Mouse (Mus musculus): ENCODE measurements around the gene Nhlrc3. TPM values are rescaled to one million over a fixed set of nuclear protein-coding genes. Genes with fewer than 3 reads are reported as not detected.

The Nhlrc3 gene
- total RNA-seq (2021) = 10 to 100 TPM in 1 of 2 experiments, 1 to 10 TPM in 1; 9.9 to 10.5 TPM

GRCm38 (mm10) chr3:53463046-53463764, at the start of gene Nhlrc3, which contains the start of gene Proser1:
Gene Nhlrc3 (minus strand): TSS chr3:53463332.
Gene Proser1 (plus strand): TSS chr3:53463666.
- intact Hi-C loops (cut with DNase I) = no loop called here
- DNase-seq (ENCODE audit: extremely low spot score in 1 of 2, low spot score in 2 of 2) = peak; percentile 93 to 97

GRCm38 (mm10) chr3:53502428-53502827, 39.3 kb upstream of the Nhlrc3 start:
- no peak for DNase-seq (ENCODE audit: extremely low spot score in 1 of 2, low spot score in 2 of 2)
- intact Hi-C loops (cut with DNase I) = no loop called here

- intact Hi-C loops (cut with DNase I) = no loop called here
- DNase-seq (ENCODE audit: extremely low spot score in 1 of 2, low spot score in 2 of 2) = no peak
Measured at GRCm38 (mm10) chr3:53498351-53498905, 35.3 kb upstream of the Nhlrc3 start.

GRCm38 (mm10) chr3:53488353-53488752, 25.2 kb upstream of the Nhlrc3 start, which contains the start of gene Stoml3:
Gene Stoml3 (plus strand): TSS chr3:53488653.
- intact Hi-C loops (cut with DNase I) = no loop called here
- no peak for DNase-seq (ENCODE audit: extremely low spot score in 1 of 2, low spot score in 2 of 2)

GRCm38 (mm10) chr3:53486996-53487576, 24.0 kb upstream of the Nhlrc3 start:
- no peak for DNase-seq (ENCODE audit: extremely low spot score in 1 of 2, low spot score in 2 of 2)
- intact Hi-C loops (cut with DNase I) = no loop called here

- DNase-seq (ENCODE audit: extremely low spot score in 1 of 2, low spot score in 2 of 2) = no peak
- intact Hi-C loops (cut with DNase I) = no loop called here
Measured at GRCm38 (mm10) chr3:53486561-53486960, 23.4 kb upstream of the Nhlrc3 start.

GRCm38 (mm10) chr3:53483414-53484059, 20.4 kb upstream of the Nhlrc3 start:
- DNase-seq (ENCODE audit: extremely low spot score in 1 of 2, low spot score in 2 of 2) = no peak
- intact Hi-C loops (cut with DNase I) = no loop called here

- DNase-seq (ENCODE audit: extremely low spot score in 1 of 2, low spot score in 2 of 2) = no peak
- intact Hi-C loops (cut with DNase I) = no loop called here
Measured at GRCm38 (mm10) chr3:53478419-53479046, 15.4 kb upstream of the Nhlrc3 start.

- intact Hi-C loops (cut with DNase I) = no loop called here
- peak in 1 of 2 experiments; percentile 39 for DNase-seq (ENCODE audit: extremely low spot score in 1 of 2, low spot score in 2 of 2)
Measured at GRCm38 (mm10) chr3:53477468-53477867, 14.3 kb upstream of the Nhlrc3 start.

- peak in 1 of 2 experiments; percentile 50 for DNase-seq (ENCODE audit: extremely low spot score in 1 of 2, low spot score in 2 of 2)
- intact Hi-C loops (cut with DNase I) = no loop called here
Measured at GRCm38 (mm10) chr3:53475889-53476288, 12.8 kb upstream of the Nhlrc3 start.

GRCm38 (mm10) chr3:53474179-53474578, 11.0 kb upstream of the Nhlrc3 start:
- intact Hi-C loops (cut with DNase I) = no loop called here
- DNase-seq (ENCODE audit: extremely low spot score in 1 of 2, low spot score in 2 of 2) = no peak

- intact Hi-C loops (cut with DNase I) = no loop called here
- no peak for DNase-seq (ENCODE audit: extremely low spot score in 1 of 2, low spot score in 2 of 2)
Measured at GRCm38 (mm10) chr3:53472061-53472460, 8.9 kb upstream of the Nhlrc3 start.

- intact Hi-C loops (cut with DNase I) = no loop called here
- DNase-seq (ENCODE audit: extremely low spot score in 1 of 2, low spot score in 2 of 2) = no peak
Measured at GRCm38 (mm10) chr3:53469650-53470049, 6.5 kb upstream of the Nhlrc3 start.

- DNase-seq (ENCODE audit: extremely low spot score in 1 of 2, low spot score in 2 of 2) = no peak
- intact Hi-C loops (cut with DNase I) = no loop called here
Measured at GRCm38 (mm10) chr3:53467356-53467755, 4.2 kb upstream of the Nhlrc3 start.

- intact Hi-C loops (cut with DNase I) = no loop called here
- no peak for DNase-seq (ENCODE audit: extremely low spot score in 1 of 2, low spot score in 2 of 2)
Measured at GRCm38 (mm10) chr3:53466481-53466880, 3.3 kb upstream of the Nhlrc3 start.

- intact Hi-C loops (cut with DNase I) = no loop called here
- no peak for DNase-seq (ENCODE audit: extremely low spot score in 1 of 2, low spot score in 2 of 2)
Measured at GRCm38 (mm10) chr3:53465330-53465729, 2.2 kb upstream of the Nhlrc3 start.

GRCm38 (mm10) chr3:53464146-53464698, 1.1 kb upstream of the Nhlrc3 start:
- intact Hi-C loops (cut with DNase I) = no loop called here

GRCm38 (mm10) chr3:53463765-53464114, 608 bp upstream of the Nhlrc3 start:
- no peak for DNase-seq (ENCODE audit: extremely low spot score in 1 of 2, low spot score in 2 of 2)
- intact Hi-C loops (cut with DNase I) = no loop called here

More at GRCm38 (mm10) chr3:53464146-53464698, 1.1 kb upstream of the Nhlrc3 start:
- no peak for DNase-seq (ENCODE audit: extremely low spot score in 1 of 2, low spot score in 2 of 2)

GRCm38 (mm10) chr3:53462701-53463045, 459 bp downstream of the Nhlrc3 start:
- intact Hi-C loops (cut with DNase I) = no loop called here
- DNase-seq (ENCODE audit: extremely low spot score in 1 of 2, low spot score in 2 of 2) = no peak
